Mouse (Mus musculus) embryonic fibroblast, embryonic 13.5 days (primary cell): ENCODE data around the gene Chad. TPM values are rescaled to one million over a fixed set of nuclear protein-coding genes. Genes with fewer than 3 reads are reported as not detected.

ENCODE experiments used
- H3K27ac ChIP-seq: 2 replicates; pipeline ENCODE4 v1.5.1; 2012; ENCODE audit warnings: low read length, control low read depth, inconsistent platforms; ENCODE audit not compliant: insufficient read depth
- H3K4me1 ChIP-seq: 2 replicates; pipeline ENCODE4 v1.6.1; 2011; ENCODE audit warnings: low read length; ENCODE audit not compliant: control insufficient read depth, insufficient read depth
- H3K4me3 ChIP-seq: 2 replicates; pipeline ENCODE4 v1.5.1; 2011; ENCODE audit warnings: mild to moderate bottlenecking, control low read depth, low read length; ENCODE audit not compliant: insufficient read depth
- CTCF ChIP-seq: IDR thresholded peaks from 2 replicates; pipeline ENCODE4 v1.5.1; 2011; ENCODE audit warnings: mild to moderate bottlenecking, control low read depth, low read length, moderate library complexity, borderline replicate concordance; ENCODE audit not compliant: insufficient read depth
- POLR2A ChIP-seq: IDR thresholded peaks from 2 replicates; pipeline ENCODE4 v1.6.1; 2011; ENCODE audit warnings: low read depth, mild to moderate bottlenecking, control low read depth, low read length, moderate library complexity
- polyA plus RNA-seq: library from polyadenylated mRNA; stranded (reverse); fragments of >200 nt; gene quantifications from 2 replicates; pipeline ENCODE4 v1.2.4, GENCODE M21; 2011; ENCODE audit warnings: low read depth; ENCODE audit not compliant: missing spikeins, insufficient read length

Gene Chad
- not detected in 2 replicates for polyA plus RNA-seq

GRCm38 (mm10) chr11:94564437-94565150, at the start of gene Chad:
TSS of gene Chad (plus strand) at chr11:94565047.
- H3K4me1 ChIP-seq = no peaks in the 10 kb centered on the region
- TF ChIP-seq CTCF (no peak), POLR2A (no peak)
- no peak within 1 kb of the TSS for H3K4me3 ChIP-seq
- H3K27ac ChIP-seq = no peak within 1 kb of the TSS

GRCm38 (mm10) chr11:94521219-94521843, 43.5 kb upstream of the Chad start, which contains the start of gene Mycbpap:
TSS of gene Mycbpap (minus strand) at chr11:94521742.
- 0 out of 2 replicates have a peak, but pooled peaks have one; percentile 2 for TF ChIP-seq CTCF
- peak; percentile 38; the same call in 1 of the 2 replicates for TF ChIP-seq POLR2A
- Histone ChIP-seq H3K4me3 (peak within 1 kb of the TSS; percentile 68), H3K27ac (no peak within 1 kb of the TSS), H3K4me1 (peaks cover 3% of the 10 kb centered on the region; the same call in 1 of the 2 replicates)

DNA sequence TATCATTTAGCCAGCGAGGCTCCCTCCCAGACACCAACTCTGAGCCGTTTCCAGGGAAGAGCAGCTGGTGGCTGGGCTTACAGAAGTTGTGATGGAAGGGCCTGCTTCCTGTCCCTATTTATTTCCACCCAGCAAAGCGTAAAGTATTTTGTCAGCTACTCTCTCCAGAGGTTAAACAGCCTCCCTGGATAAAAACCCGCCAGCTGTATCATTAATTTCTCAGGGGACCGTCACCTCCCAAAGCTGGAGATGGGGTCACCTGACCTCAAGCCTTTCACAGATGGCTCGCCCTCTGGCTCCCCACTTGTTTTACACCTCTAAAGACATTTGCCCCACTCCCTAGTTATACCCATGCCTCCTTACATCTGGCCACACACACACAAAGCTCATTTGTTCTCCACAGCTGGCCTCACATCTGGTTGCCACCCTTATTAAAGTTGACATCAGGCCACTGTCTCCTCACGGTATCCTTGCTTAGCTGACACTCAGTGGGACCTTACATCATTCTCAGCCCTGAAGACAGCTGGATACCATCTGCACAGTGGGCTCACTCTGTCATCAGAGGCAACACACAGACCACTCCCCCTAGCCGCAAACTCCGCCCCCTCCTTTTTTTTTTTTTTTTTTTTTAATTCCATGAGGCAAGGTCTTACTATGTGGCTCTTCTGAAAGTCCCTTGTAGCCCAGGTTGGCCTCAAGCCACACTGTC, 38.5 kb upstream of the Chad start:
- Histone ChIP-seq H3K4me3 (no peak overlapping the region), H3K27ac (no peak overlapping the region), H3K4me1 (peaks cover 3% of the 10 kb centered on the region; the same call in 1 of the 2 replicates)
- no peak for TF ChIP-seq CTCF
- no peak for TF ChIP-seq POLR2A

DNA sequence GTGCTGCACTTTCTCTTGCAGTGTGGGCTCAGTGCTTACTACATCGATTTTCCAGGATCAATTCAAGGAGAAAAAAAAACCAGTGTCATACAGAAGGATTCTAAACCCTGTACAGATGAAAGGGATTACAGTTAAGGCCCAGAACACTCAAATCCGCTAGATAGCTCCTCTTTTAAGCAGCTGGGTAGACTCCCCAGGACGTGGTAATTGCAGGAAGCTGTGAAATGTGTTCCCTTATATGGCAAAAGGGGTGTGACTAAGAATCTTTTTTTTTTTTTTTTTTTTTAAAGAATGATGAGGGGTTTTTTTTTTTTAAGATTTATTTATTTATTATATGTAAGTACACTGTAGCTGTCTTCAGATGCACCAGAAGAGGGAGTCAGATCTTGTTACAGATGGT, 36.0 kb upstream of the Chad start:
- Histone ChIP-seq H3K4me3 (no peak overlapping the region), H3K4me1 (no peaks in the 10 kb centered on the region), H3K27ac (no peak overlapping the region)
- TF ChIP-seq POLR2A = no peak

- Histone ChIP-seq H3K4me1 (no peaks in the 10 kb centered on the region), H3K4me3 (no peak overlapping the region), H3K27ac (no peak overlapping the region)
- TF ChIP-seq POLR2A (no peak), CTCF (no peak)
These were observed 31.7 kb upstream of the Chad start for GRCm38 (mm10) chr11:94533171-94533570.

GRCm38 (mm10) chr11:94538733-94539292, 26.0 kb upstream of the Chad start:
- H3K27ac ChIP-seq = no peak overlapping the region
- no peak overlapping the region for H3K4me3 ChIP-seq
- no peak for TF ChIP-seq POLR2A
- no peak for TF ChIP-seq CTCF
- no peaks in the 10 kb centered on the region for H3K4me1 ChIP-seq

DNA sequence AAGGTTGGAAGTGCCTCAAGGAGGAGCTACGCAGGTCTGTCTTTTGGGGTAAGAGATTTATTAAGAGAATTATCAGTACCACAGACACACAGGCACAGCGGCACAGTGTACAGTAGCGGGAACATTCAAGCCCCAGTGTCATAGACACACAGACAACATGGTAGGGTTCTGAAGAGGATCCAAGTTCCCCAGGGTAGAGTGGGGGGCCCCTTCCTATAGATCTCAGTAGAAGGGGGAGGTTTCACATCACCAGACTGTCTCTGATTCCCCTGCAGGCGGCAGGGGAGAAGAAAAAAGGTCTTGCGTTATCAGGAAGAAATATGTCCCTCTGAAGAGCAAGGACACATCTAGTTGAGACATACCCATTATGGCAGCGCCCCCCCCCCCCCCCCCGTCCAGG, 25.1 kb upstream of the Chad start:
- Histone ChIP-seq H3K4me3 (no peak overlapping the region), H3K27ac (no peak overlapping the region), H3K4me1 (no peaks in the 10 kb centered on the region)
- TF ChIP-seq POLR2A (no peak), CTCF (no peak)

DNA sequence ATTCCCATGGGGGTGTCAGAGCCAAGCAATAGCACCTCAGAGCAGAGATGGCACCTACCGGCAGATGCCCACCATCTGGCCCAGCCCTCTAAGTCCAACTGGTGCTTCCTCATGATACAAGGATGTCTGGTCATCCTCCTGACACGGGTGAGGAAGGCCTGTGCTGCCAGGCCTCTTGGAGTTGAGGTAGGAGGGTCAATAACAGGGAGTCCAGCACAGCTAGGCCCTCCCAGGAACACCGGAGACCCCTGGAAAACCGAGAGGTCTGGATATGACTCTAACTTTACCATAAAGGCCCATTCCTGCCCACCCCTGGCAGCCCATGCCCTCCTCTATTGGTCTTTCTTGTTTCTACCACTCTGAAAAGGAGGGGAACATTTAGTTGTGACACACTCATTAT, 22.4 kb upstream of the Chad start:
- no peak overlapping the region for H3K4me3 ChIP-seq
- no peak for TF ChIP-seq POLR2A
- TF ChIP-seq CTCF = no peak
- no peak overlapping the region for H3K27ac ChIP-seq

GRCm38 (mm10) chr11:94543344-94543743, 21.5 kb upstream of the Chad start:
- no peak for TF ChIP-seq POLR2A
- no peak for TF ChIP-seq CTCF
- no peaks in the 10 kb centered on the region for H3K4me1 ChIP-seq
- H3K27ac ChIP-seq = peak overlapping the region; percentile 73

More for the DNA sequence above, 22.4 kb upstream of the Chad start:
- no peaks in the 10 kb centered on the region for H3K4me1 ChIP-seq

GRCm38 (mm10) chr11:94543932-94544331, 20.9 kb upstream of the Chad start:
- peak overlapping the region; percentile 73 for H3K27ac ChIP-seq
- no peak for TF ChIP-seq POLR2A
- TF ChIP-seq CTCF = peak; percentile 90
- no peak overlapping the region for H3K4me3 ChIP-seq
- H3K4me1 ChIP-seq = no peaks in the 10 kb centered on the region

More at GRCm38 (mm10) chr11:94543344-94543743, 21.5 kb upstream of the Chad start:
- H3K4me3 ChIP-seq = no peak overlapping the region
